Mouse (Mus musculus) left cerebral cortex, postnatal 36 days (tissue): ENCODE results near the gene Cuedc2. TPM values are rescaled to one million over a fixed set of nuclear protein-coding genes. Genes with fewer than 3 reads are reported as not detected.
A peak's percentile ranks its signal among the peaks of the same experiment; 100 is the strongest.

Experiments
- DNase-seq, 2 experiments: peaks; one replicate each; pipeline ENCODE4 v3.0.0; 2021 to 2022; ENCODE audit warnings: low spot score in 2 of 2, mixed read lengths in 1 of 2
- intact Hi-C: fragments of 180-260 bp; cut with DNase I; formaldehyde crosslinking; loops from one replicate; pipeline ENCODE4 v1.15.1; 2025
- total RNA-seq, 2 experiments: library from RNA; stranded (reverse); gene quantifications; 2 replicates each; pipeline ENCODE4 v1.2.3; 2021

Gene Cuedc2
- total RNA-seq, 2 experiments from 2014 or later, result 166 to 216 TPM

GRCm38 (mm10) chr19:46310312-46310865 is 28.1 kb downstream of the Cuedc2 start:
- DNase-seq, result peak in 1 of 2 experiments; percentile 4
- intact Hi-C loops, result no loop called here

DNA sequence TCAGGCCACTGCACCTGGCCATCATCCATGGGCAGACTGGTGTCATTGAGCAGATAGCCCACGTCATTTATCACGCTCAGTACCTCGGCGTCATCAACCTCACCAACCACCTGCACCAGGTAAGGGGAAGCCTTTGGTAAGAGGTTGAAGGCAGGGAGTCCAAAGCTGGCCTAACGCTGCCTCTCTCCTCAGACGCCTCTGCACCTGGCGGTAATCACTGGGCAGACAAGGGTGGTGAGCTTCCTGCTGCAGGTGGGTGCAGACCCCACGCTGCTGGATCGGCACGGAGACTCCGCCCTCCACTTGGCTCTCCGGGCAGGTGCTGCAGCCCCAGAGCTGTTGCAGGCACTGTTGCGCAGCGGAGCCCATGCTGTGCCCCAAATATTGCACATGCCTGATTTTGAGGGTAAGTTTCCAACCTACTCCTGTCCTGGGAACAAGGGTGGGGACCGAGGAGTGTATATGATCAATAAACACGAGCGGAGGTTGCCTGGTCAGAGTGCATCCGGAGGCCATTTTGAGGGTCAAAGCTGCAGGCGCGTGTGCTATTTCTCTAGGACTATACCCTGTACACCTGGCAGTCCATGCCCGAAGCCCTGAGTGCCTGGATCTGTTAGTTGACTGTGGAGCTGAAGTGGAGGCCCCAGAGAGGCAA is 28.7 kb downstream of the Cuedc2 start:
- intact Hi-C loops, result loop anchor here (2.0 kb wide), 2 partner anchors 21 to 175 kb away; no protein-coding TSS in a partner anchor
- peak; percentile 11 to 22 for DNase-seq

DNA sequence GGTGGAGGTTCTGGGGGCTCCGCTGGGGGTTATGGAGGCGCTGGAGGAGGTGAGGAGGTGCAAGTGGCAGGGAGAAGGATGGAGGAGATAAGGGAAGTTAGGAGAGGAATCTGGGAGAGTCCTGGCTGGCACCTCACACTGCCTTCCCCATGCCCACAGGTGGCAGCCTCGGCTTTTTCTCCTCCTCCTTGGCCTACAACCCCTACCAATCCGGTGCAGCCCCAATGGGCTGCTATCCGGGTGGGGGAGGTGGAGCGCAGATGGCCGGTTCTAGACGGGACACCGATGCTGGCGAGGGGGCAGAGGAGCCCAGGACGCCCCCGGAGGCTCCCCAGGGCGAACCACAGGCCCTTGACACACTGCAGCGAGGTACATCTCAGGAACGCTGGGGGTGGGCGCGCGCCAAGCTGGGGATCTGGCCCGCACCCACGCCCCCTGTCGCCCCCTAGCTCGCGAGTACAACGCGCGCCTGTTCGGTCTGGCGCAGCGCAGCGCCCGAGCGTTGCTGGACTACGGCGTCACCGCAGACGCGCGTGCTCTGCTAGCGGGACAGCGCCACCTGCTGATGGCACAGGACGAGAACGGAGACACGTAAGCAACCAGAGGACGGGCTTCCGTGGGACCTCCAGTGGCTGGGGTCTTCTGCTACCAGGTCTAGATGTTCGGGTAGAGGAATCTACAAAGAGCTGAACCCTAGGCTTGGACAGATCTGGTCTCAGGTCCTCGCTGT is 29.6 kb downstream of the Cuedc2 start:
- peak; percentile 84 to 85 for DNase-seq
- intact Hi-C loops, result loop anchor here (2.0 kb wide), 2 partner anchors 22 to 174 kb away; no protein-coding TSS in a partner anchor

DNA sequence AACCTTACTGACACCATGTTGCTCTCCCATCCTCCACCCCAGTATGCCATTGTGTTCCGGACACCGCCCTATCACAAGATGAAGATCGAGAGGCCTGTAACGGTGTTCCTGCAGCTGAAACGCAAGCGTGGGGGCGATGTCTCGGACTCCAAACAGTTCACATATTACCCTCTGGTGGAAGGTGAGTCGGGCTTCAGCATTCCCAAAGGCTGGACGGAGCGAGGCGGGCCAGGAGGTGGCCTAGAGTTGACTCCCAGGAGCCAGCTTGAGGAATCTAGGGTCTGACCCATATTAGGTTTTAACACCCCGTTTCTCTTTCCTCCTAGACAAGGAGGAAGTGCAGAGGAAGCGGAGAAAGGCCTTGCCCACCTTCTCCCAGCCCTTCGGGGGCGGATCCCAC is 30.2 kb downstream of the Cuedc2 start:
- DNase-seq, result no peak
- intact Hi-C loops, result loop anchor here (2.0 kb wide), 2 partner anchors 22 to 174 kb away; no protein-coding TSS in a partner anchor

GRCm38 (mm10) chr19:46307781-46308180 is 30.7 kb downstream of the Cuedc2 start:
- intact Hi-C loops, result loop anchor here (2.0 kb wide), 2 partner anchors 23 to 173 kb away; no protein-coding TSS in a partner anchor

DNA sequence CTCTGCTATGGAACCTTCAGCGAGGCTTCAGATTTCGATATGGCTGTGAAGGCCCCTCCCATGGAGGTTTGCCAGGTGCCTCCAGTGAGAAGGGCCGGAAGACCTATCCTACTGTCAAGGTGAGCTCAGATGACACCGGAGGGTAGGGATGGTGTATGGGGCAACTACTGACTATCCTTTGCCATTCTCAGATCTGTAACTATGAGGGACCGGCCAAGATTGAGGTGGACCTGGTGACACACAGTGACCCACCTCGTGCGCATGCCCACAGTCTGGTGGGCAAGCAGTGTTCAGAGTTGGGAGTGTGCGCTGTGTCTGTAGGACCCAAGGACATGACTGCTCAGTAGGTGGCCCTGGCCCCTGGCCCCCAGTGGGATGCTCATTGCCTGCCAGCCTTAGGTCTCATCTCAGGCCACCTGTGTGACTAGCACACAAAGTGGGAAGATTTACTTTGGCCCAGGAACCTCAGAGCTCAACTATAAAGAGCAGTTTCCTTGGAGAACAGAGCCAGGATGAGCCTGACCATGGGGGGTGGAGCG is 31.7 kb downstream of the Cuedc2 start:
- DNase-seq, result peak in 1 of 2 experiments; percentile 3
- intact Hi-C loops, result no loop called here

More at GRCm38 (mm10) chr19:46307781-46308180, 30.7 kb downstream of the Cuedc2 start:
- peak in 1 of 2 experiments; percentile 3 for DNase-seq

DNA sequence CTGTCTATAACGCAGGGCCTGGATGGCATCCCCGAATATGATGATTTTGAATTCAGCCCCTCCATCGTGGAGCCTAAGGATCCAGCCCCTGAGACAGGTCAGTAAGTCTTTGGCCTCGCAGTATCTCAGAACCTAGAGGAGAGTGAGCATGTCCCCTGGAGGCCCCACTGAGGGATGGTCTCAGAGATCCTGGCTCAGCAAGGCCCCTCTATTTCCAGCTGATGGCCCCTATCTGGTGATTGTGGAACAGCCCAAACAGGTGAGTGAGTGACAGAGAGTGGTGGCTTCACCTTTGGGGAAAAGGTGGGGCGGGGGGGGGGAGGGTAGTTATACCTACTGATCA is 32.3 kb downstream of the Cuedc2 start:
- intact Hi-C loops, result no loop called here
- no peak for DNase-seq

DNA sequence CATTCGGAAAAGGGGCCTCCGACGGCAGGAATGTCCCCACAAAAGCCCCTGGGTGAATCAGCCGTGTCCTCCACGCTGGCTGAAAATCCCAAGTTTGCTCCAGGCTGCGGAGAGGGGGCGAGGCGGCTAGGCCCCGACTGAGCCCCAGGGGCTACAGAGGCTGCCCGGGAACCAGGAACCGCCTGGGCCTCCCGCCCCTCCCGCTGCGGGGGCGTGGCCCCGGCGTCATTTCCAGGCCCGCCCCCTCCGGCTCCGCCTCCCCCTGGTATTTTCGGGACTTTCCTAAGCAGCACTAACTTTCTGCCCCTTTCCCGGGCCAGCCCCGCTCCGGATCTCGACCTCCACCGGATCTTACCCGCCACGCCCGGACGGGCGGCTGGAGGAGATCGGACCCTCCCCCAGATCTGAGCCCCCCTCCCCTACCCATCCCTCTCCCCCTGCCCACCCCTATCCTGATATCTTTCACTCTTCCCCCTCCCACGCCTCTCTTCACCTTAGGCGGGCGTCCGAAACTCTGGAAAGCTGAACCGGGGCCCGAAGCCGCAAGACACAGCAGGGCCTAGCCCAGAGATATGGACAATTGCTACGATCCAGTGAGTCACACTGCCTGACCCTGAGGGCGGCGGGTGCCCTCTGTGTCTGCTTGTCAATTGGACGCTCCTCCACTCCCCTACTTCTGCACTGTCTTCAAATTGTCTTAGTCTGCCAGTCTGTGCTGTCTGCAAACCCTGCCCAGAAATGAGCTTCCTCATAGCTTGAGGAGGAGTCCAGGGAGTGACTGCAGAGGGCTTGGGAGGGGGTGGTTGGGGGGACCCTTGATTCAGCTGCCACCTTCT is 32.9 kb downstream of the Cuedc2 start:
- DNase-seq, result peak in 1 of 2 experiments; percentile 55
- intact Hi-C loops, result no loop called here

DNA sequence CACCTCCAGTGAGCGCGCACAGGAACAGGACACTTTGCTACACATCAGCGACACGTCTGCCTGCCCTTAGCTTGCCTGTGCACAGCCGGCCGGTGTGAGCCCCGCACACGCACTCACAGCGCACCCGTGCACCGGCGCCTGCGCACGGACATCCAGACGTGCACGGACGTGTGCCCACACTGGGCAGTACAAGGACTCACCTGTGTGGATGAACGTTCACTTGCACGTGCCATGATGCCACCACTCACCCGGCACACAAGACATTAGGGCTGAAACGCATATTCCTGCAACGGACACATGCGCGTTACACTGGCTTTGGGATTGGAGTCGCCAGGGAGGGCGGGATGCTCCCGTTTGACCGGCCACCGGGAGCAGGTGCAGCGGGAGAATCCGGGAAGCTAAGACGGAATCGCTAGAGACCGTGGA is 33.6 kb downstream of the Cuedc2 start:
- no peak for DNase-seq

GRCm38 (mm10) chr19:46304216-46304841 is 34.2 kb downstream of the Cuedc2 start, which contains the start of gene Nfkb2:
Nfkb2 (plus strand) TSS chr19:46304320.
- DNase-seq, result peak; percentile 75 to 82
- intact Hi-C loops, result no loop called here

More for the DNA sequence above, 33.6 kb downstream of the Cuedc2 start:
- intact Hi-C loops, result no loop called here

DNA sequence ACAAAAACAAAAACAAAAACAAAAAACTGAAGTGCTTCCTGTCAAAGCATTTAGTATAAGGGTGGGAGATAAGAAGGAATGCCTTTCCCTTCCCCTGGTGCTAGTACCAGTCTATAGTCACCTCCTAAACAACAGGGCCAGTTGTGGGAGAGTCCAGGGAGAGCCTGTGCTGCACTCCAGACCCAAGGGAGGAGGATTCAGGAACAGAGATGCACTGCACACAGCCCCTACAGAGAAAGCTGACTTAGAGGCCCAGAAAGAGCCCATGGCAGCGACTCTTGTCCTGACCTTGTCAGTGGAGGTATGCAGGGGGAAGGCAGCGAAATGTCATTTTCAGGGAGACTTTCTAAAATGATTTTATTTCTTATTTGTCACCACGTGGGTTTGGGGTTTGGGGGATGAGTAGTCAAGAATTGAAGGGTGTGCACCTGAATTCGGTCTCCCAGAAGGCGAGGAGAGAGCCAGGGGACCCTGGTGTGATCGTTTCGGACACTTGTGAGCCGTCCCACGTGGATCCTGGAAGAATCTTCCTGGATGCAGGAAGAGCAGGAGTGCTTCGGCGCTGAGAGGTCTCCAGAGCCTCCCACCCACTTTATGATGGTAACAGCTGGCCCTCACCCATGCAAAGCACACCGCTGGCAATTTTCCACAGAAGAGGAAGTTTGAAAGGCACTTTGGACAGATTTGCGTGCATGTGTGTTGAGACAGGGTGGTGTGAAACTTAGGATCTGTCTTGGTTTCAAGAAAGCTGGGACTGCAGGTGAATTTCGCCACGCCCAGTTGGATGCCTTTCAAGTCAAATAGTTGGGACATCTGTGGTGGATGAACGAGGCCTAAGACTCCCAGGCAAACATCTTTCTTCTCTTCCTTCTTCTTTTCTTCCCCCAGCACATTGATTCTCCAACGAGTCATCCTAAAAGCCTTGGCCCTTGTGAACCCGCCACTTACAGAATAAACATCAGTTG is 35.0 kb downstream of the Cuedc2 start:
- intact Hi-C loops, result no loop called here
- no peak for DNase-seq

DNA sequence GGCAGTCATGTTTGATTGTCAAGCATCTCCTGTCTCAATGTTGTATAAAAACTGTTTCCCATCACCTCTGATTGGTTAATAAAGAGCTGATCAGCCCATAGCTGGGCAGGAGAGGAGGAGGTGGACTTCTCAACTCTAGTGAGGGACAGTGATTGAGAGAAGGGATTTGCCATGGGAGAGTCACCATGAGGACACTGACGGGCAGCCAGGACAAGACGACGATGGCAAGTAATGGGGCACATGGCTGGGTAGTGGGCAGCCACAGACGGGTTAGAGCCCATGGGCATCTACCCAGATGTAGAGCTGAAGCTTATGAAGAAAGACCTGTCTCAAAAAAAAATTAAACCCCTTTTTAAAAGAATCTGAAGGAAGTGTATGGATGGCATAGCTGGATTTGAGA is 36.0 kb downstream of the Cuedc2 start:
- DNase-seq, result no peak
- intact Hi-C loops, result no loop called here

DNA sequence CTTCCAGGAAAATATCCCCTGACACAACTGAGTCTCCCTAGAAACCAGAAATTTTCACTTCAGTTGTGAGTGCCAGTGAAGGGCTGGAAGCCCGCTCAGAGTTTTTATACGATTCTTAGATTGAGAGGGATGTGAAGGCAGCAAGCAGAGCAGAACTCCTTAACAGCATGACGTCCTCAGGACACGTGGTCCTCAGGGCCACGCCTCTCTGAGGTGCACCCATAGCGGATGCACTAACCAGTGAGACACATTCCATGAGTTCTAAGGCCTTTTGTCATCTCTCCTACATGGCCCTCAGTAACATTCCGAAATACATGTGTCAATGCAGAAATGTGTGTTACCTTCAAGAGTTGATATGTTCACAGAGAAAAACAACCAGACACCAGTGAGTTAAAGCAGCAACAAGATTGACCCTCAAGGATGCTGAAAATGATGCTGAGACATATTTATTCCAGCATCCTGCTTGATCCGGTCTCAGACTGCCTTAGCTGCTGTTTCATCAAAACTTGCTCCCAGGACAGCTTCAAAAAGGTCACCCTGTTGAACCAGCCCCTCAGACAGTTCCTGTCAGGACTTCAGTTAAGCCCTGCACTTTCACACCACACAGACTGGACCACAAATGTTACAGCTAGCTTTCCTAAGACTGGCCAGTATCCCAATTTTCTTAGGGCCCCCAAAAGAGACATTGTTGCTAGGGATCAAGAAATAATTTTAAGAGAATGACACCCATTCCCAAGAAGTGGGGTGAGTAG is 38.0 kb downstream of the Cuedc2 start:
- intact Hi-C loops, result no loop called here
- DNase-seq, result no peak

GRCm38 (mm10) chr19:46296938-46297337 is 41.6 kb downstream of the Cuedc2 start:
- intact Hi-C loops, result no loop called here
- no peak for DNase-seq

DNA sequence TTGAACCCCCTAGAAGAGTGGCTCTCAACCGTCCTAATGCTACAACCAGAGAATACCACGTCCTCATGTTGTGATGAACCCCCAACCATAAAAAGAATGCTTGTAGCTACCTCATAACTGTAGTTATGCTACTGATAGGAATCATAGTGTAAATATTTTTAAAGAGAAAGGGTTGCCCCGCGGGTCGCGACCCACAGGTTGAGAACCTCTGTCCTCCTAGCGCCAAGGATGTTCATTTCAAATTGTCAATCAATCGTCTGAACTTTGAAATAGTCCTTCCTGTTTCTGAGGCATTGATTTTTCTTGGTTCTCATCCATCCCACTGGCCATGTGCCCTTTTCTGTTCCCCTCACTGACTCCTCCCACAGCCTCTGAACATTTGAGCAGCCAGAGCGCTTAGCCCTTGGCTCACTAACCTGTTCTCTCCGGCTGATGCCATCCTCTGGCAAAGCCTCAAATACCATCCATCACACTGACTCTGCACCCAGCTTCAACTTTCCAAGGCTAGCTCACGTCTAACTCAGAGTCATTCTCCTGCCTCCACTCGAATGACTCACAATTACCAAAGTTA is 47.9 kb downstream of the Cuedc2 start:
- DNase-seq, result no peak
- intact Hi-C loops, result no loop called here

GRCm38 (mm10) chr19:46287566-46287965 is 50.9 kb downstream of the Cuedc2 start:
- intact Hi-C loops, result no loop called here
- DNase-seq, result no peak

DNA sequence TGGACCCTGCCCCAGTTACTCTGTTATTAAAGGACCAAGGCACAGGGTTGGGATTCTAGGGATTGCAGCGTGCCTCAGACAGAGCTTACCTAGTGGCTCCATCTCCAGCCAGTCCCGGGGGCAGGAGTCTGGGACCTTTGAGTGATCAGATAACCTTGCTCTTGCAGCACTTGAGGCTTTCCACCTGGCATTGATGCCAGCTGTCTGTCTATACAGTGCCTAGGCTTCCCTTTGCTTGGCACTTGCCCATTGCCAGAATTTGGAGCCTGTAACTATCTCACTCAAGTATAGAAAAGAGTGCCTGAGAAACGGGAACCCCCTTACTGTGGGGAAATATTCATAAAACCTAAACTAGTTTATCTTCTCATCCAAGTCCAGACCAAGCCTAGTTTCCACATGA is 51.6 kb downstream of the Cuedc2 start:
- intact Hi-C loops, result no loop called here
- no peak for DNase-seq
